Mouse (Mus musculus) kidney, postnatal 0 days (tissue): Measurements from ENCODE around the gene Lce3e. TPM values are rescaled to one million over a fixed set of nuclear protein-coding genes. Genes with fewer than 3 reads are reported as not detected.

Experiments used
- ATAC-seq: fragments of 200-750 bp; cut with Nextera tagmentation; replicated peaks from 2 replicates; pipeline ENCODE4 v1.8.0; 2017; ENCODE audit warnings: low read depth, moderate number of reproducible peaks, moderate TSS enrichment, moderate library complexity; ENCODE audit not compliant: low FRiP score
- DNase-seq: peaks from one replicate; pipeline ENCODE4 v3.0.0-alpha.2; 2016; ENCODE audit warnings: low spot score
- H3K27ac ChIP-seq: fragments of 300-500 bp; sonication (generic); 2 replicates; pipeline ENCODE4 v1.5.1; 2014; ENCODE audit warnings: mild to moderate bottlenecking
- H3K27me3 ChIP-seq: fragments of 300-500 bp; sonication (generic); 2 replicates; pipeline ENCODE4 v1.6.1; 2014; ENCODE audit warnings: low read length, mixed read lengths; ENCODE audit not compliant: insufficient read depth
- H3K36me3 ChIP-seq: fragments of 300-500 bp; sonication (generic); 2 replicates; pipeline ENCODE4 v1.6.1; 2014; ENCODE audit warnings: low read length, mixed read lengths; ENCODE audit not compliant: insufficient read depth
- H3K4me1 ChIP-seq: fragments of 300-500 bp; sonication (generic); replicated peaks from 2 replicates; pipeline ENCODE4 v1.6.1; 2014; ENCODE audit warnings: antibody characterized with exemption, low read length, mixed read lengths; ENCODE audit not compliant: insufficient read depth
- H3K4me2 ChIP-seq: fragments of 300-500 bp; sonication (generic); 2 replicates; pipeline ENCODE4 v1.6.1; 2014; ENCODE audit warnings: mild to moderate bottlenecking, low read length, moderate library complexity, mixed read lengths
- H3K4me3 ChIP-seq: fragments of 300-500 bp; sonication (generic); replicated peaks from 2 replicates; pipeline ENCODE4 v1.5.1; 2014; ENCODE audit warnings: low read depth, low read length
- H3K9ac ChIP-seq: fragments of 300-500 bp; sonication (generic); 2 replicates; pipeline ENCODE4 v1.6.1; 2014; ENCODE audit warnings: low read depth, low read length
- H3K9me3 ChIP-seq: fragments of 300-500 bp; sonication (generic); replicated peaks from 2 replicates; pipeline ENCODE4 v1.6.1; 2016; ENCODE audit warnings: low read length, inconsistent platforms, mixed read lengths
- CTCF ChIP-seq: IDR thresholded peaks from 2 replicates; pipeline ENCODE4 v1.5.1; 2016; ENCODE audit warnings: antibody characterized with exemption, low read depth, mild to moderate bottlenecking, moderate library complexity
- WGBS: fragments of 180-500 bp; shearing (Covaris S2); extraction: QIAGEN DNeasy Blood & Tissue Kit; methylation state at CpG from one replicate; pipeline ENCODE4 v1.1.7; 2014; 5-methylcytosine and 5-hydroxymethylcytosine counted together
- polyA plus RNA-seq: library from polyadenylated mRNA; unstranded; fragments of >200 nt; fragmentation: Nextera tagmentation; extraction: Ambion mirVana; gene quantifications from 2 replicates; pipeline ENCODE4 v1.2.1, GENCODE M21; 2015

The Lce3e gene
- not detected in 2 replicates for polyA plus RNA-seq

DNA sequence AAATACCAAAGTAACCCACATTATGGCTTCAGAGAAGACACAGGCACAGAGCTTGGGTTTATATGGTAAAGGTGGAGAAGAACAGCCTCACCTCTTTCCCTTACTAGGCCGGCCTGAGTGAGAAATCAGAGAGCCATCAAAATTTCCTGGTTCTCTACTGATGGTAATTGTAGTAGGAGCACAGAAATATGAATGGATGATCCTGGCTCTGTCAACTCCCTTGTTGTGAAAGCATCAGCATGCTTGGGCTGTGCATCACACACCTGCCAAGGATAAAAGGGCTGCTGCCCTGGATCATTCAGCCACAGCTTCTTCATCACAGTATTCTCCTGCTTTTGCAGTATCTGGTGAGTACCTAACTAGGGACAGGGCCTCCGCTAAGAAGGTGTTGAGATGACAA lies at the start of gene Lce3e:
Gene Lce3e, plus strand, starts transcription at position 301 of the 400 bp plus-strand sequence.
- Histone ChIP-seq H3K9me3 (no peaks in the 10 kb centered on the region), H3K36me3 (no peaks in the 10 kb centered on the region), H3K27ac (no peak within 1 kb of the TSS), H3K9ac (no peak within 1 kb of the TSS), H3K4me3 (no peak within 1 kb of the TSS), H3K4me1 (no peaks in the 10 kb centered on the region), H3K4me2 (no peak within 1 kb of the TSS), H3K27me3 (no peaks in the 10 kb centered on the region)
- no peak for ATAC-seq
- TF ChIP-seq CTCF = no peak
- WGBS = 93% methylated on average over 2 of the region's 2 CpGs
- DNase-seq = no peak

DNA sequence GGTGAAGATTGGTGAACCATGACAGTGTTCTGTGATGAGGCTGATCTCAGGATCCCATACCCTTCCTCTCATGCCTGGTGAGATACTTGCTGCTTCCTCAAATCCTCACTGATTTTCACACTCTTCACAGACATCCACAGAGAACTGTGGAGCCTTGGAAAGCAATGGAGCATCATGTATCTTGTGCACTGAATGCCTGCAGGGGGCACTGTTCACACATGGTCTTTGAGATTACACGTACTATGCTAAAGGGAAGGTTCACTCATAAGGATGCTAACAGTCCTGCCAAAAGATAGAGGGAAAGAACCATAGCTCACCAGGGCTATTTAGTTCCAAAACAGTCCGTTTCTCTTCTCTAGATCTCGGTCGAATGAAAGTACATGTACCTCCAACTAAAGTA lies 46.5 kb upstream of the Lce3e start:
- H3K9ac ChIP-seq = no peak overlapping the region
- no peaks in the 10 kb centered on the region for H3K27me3 ChIP-seq
- DNase-seq (peak; percentile 49), ATAC-seq (0 out of 2 replicates have a peak, but pooled peaks have one; percentile 57)
- H3K9me3 ChIP-seq = no peaks in the 10 kb centered on the region
- TF ChIP-seq CTCF = peak; percentile 74
- H3K36me3 ChIP-seq = no peaks in the 10 kb centered on the region
- 56% methylated on average over 4 of the region's 4 CpGs for WGBS
- H3K4me1 ChIP-seq = no peaks in the 10 kb centered on the region
- no peak overlapping the region for H3K4me3 ChIP-seq
- no peak overlapping the region for H3K27ac ChIP-seq
- H3K4me2 ChIP-seq = no peak overlapping the region

DNA sequence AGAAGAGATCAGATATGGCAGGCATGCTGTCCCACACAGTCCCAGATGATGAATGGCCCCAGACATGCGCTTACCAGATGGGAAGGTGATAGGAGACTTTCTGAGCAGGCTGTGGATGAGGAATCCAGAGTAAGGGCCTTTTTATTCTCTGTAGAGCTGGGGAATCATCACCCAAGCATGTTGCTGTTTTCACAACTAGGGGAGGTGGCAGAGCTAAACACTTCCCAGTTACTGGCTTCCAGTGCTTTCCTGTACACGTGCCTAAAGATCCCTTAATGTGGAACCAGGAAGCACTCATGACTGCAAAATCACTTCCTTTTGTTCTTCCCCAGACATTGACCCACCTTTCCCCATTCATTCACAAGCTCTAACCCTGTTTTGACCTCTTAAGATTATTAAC lies 40.7 kb upstream of the Lce3e start, which contains the start of gene Lce3a:
Gene Lce3a, minus strand, starts transcription at position 101 of the 400 bp plus-strand sequence.
- ATAC-seq (no peak), DNase-seq (no peak)
- Histone ChIP-seq H3K4me3 (no peak within 1 kb of the TSS), H3K9ac (no peak within 1 kb of the TSS), H3K27me3 (no peaks in the 10 kb centered on the region), H3K4me1 (no peaks in the 10 kb centered on the region), H3K9me3 (no peaks in the 10 kb centered on the region), H3K4me2 (no peak within 1 kb of the TSS), H3K36me3 (no peaks in the 10 kb centered on the region), H3K27ac (no peak within 1 kb of the TSS)
- 67% methylated on average over 2 of the region's 2 CpGs for WGBS
- no peak for TF ChIP-seq CTCF

DNA sequence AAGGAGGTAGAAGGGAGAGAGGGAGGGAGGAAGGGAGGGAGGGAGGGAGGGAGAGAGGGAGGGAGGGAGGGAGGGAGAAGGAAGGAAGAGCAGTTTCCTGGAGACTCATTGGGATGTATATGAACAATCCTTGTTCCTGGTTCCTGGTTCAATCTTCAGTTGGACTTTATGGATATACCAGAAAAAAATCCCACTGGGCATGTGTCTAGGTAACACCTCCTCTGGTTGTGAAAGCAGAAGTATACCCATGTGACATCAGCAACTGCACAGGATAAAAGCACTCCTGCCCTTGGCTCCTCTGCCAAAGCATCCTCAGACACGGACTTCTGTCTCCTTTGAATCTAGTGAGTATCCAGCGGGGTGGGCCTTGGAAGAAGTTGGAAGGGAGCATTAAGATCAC lies 34.2 kb upstream of the Lce3e start, which contains the start of gene Lce3b:
Gene Lce3b, plus strand, starts transcription at position 301 of the 400 bp plus-strand sequence.
- H3K36me3 ChIP-seq = no peaks in the 10 kb centered on the region
- H3K9me3 ChIP-seq = no peaks in the 10 kb centered on the region
- H3K4me2 ChIP-seq = no peak within 1 kb of the TSS
- 64% methylated on average over 2 of the region's 2 CpGs for WGBS
- H3K4me1 ChIP-seq = no peaks in the 10 kb centered on the region
- no peak for TF ChIP-seq CTCF
- no peak within 1 kb of the TSS for H3K9ac ChIP-seq
- H3K27ac ChIP-seq = no peak within 1 kb of the TSS
- H3K4me3 ChIP-seq = no peak within 1 kb of the TSS
- DNase-seq (no peak), ATAC-seq (no peak)
- H3K27me3 ChIP-seq = no peaks in the 10 kb centered on the region

- H3K4me1 ChIP-seq = no peaks in the 10 kb centered on the region
- WGBS = 54% methylated on average over 1 of the region's 1 CpGs
- ATAC-seq (no peak), DNase-seq (no peak)
- H3K36me3 ChIP-seq = no peaks in the 10 kb centered on the region
- H3K27me3 ChIP-seq = no peaks in the 10 kb centered on the region
- H3K4me2 ChIP-seq = no peak within 1 kb of the TSS
- TF ChIP-seq CTCF = no peak
- H3K9ac ChIP-seq = no peak within 1 kb of the TSS
- H3K27ac ChIP-seq = no peak within 1 kb of the TSS
- H3K4me3 ChIP-seq = no peak within 1 kb of the TSS
- no peaks in the 10 kb centered on the region for H3K9me3 ChIP-seq
Observed at GRCm38 (mm10) chr3:92944186-92944585, 22.7 kb upstream of the Lce3e start, which contains the start of gene Lce3c. Lce3c (plus strand) TSS chr3:92944486.

GRCm38 (mm10) chr3:92957090-92957489 lies 9.8 kb upstream of the Lce3e start, which contains the start of gene Lce3d:
Lce3d (plus strand) TSS chr3:92957390.
- TF ChIP-seq CTCF = no peak
- H3K36me3 ChIP-seq = no peaks in the 10 kb centered on the region
- H3K4me1 ChIP-seq = no peaks in the 10 kb centered on the region
- H3K4me2 ChIP-seq = no peak within 1 kb of the TSS
- 100% methylated on average over 1 of the region's 1 CpGs for WGBS
- no peaks in the 10 kb centered on the region for H3K27me3 ChIP-seq
- DNase-seq (no peak), ATAC-seq (no peak)
- H3K9ac ChIP-seq = no peak within 1 kb of the TSS
- no peaks in the 10 kb centered on the region for H3K9me3 ChIP-seq
- no peak within 1 kb of the TSS for H3K27ac ChIP-seq
- no peak within 1 kb of the TSS for H3K4me3 ChIP-seq

DNA sequence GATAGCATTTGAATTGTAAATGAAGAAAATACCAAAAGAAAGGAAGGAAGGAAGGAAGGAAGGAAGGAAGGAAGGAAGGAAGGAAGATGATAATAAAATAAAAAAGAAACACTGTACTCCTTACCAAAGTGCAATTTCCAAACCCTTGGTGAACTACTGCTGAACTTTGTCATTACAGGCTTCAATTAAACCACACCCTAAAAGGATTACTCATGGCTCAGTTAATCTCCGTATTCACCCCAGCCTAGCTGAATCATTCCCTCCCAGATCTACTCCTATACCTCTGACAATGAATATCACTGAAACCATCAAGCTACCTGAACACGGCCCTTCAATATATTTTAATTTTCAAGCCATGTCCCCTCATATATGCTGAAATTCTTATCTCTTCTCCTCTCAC lies 11.6 kb downstream of the Lce3e start:
- Histone ChIP-seq H3K4me3 (no peak overlapping the region), H3K27me3 (no peaks in the 10 kb centered on the region), H3K9me3 (no peaks in the 10 kb centered on the region), H3K4me2 (no peak overlapping the region), H3K36me3 (no peaks in the 10 kb centered on the region), H3K9ac (no peak overlapping the region), H3K27ac (no peak overlapping the region), H3K4me1 (no peaks in the 10 kb centered on the region)
- no peak for ATAC-seq
- DNase-seq = no peak
- no peak for TF ChIP-seq CTCF
- 81% methylated on average over 2 of the region's 2 CpGs for WGBS
